Mouse (Mus musculus) CD4-positive, CD25-positive, alpha-beta regulatory T cell, adult 9 weeks (primary cell): ENCODE measurements around the gene Btbd35f6. TPM values are rescaled to one million over a fixed set of nuclear protein-coding genes. Genes with fewer than 3 reads are reported as not detected.

Experiments
- polyA plus RNA-seq: library from polyadenylated mRNA; unstranded; fragments of 100-300 nt; shearing (Covaris generic); gene quantifications from one replicate; pipeline ENCODE4 v1.2.1, GENCODE M21; 2017

Btbd35f6 gene
- not detected for polyA plus RNA-seq

DNA sequence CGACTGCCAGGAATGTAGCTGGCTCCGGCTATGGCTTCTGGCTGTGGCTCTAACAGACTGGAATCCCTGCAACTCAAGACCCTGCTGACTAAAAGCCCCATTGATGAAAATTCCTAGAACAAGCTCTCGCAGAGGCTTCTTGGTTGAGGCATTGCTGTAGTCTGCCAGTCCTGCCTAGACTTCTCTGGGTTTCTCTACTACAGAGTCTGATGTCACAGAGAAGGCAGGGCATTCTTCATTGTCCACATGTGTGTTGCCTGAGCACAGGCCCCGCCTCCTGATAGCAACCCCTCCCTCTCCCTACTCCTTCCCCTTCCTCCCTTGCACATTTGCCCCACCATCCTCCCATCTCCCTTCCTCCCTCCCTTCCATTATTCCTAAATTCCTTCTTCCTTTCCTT is at the start of gene Btbd35f6:
Btbd35f6 (minus strand) TSS at position 101 of the 400 bp plus-strand sequence.

DNA sequence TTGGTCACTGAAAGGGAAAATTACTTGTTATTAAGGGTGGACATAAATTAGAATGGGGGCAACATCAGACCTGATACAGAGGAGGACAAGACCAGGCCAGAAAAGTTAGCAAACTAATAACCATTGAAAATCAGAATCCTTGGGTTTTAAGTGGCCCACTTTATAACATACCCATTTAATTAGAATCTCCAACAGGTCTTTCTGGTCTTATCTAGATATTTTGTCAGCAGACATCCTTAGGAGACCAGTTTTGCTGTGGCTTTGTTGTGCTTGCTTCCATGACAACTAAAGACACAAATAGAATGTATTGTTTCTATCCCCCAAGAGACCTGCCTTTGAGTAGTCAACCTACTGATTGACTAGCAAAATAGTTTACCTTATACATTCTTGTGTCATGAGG is 30.4 kb upstream of the Btbd35f6 start, which contains the start of gene Gm21870:
Gm21870 (minus strand) TSS at position 101 of the 400 bp plus-strand sequence.

Other genes with a start within 250 kb of the Btbd35f6 start
- gene Gm21870, start 30.3 kb upstream of the Btbd35f6 start, polyA plus RNA-seq: not detected
- not detected for gene Btbd35f9, start 205.0 kb upstream of the Btbd35f6 start, polyA plus RNA-seq